Mouse (Mus musculus): ENCODE measurements around the gene Rin2. TPM values are rescaled to one million over a fixed set of nuclear protein-coding genes. Genes with fewer than 3 reads are reported as not detected.

Gene Rin2
- total and polyA plus RNA-seq, 3 experiments = 0.44 TPM; not detected in 2

DNA sequence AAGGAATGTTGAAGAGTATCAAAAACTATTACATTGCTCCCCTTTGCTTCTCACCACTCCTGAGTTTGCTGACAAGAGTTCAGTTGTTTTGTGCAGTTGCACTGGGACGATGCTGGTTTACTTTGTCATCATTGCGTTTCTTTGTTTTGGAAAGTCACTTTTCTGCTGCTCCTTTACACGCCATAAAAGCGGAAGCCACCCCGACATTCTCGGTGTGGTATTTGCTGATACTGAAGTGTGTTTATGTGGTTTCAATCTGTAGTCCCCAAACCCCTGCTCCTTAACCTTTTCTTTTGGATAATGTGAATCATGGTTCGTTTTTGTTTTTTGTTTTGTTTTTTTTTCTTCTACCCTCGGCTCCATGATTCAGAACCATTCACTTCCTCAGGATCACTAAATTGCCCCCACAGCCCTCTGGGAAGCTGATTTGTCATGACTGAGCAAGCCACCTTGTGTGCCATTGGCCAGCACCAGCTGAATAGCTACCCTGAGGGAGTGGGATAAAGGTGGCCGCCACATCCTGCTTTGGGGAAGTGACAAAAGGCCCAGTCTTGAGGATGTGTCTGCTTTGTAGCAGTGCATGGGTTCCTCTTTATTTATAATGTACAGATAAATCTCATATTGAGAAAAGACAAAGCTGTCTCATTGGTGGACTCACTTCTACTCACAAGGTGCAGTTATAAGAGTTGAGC is 55.3 kb downstream of the Rin2 start:
- H3K27me3 ChIP-seq (ENCODE audit: insufficient read depth, low read length) = no peaks in the 10 kb centered on the region
- no peaks in the 10 kb centered on the region for H3K36me3 ChIP-seq (replicated peaks)
- H3K9me3 ChIP-seq (replicated peaks) = peaks cover 19% of the 10 kb centered on the region
- ATAC-seq (ENCODE audit: extremely low read depth, insufficient number of reproducible peaks, low FRiP score, poor library complexity, severe bottlenecking) (no peak), DNase-seq (ENCODE audit: low spot score) (no peak)
- H3K4me1 ChIP-seq (ENCODE audit: insufficient read depth, low read depth, low read length) = no peaks in the 10 kb centered on the region
- no peak overlapping the region for H3K4me3 ChIP-seq (ENCODE audit: low read depth, low read length)
- TF ChIP-seq TAL1 (conservative IDR thresholded peaks at IDR 0.05; ENCODE audit: low read depth, low read length) = no peak
- no peak for TF ChIP-seq CTCF (IDR thresholded peaks at IDR 0.05; ENCODE audit: low read depth, low read length)
- no peak for TF ChIP-seq GATA2 (IDR thresholded peaks at IDR 0.05; ENCODE audit: borderline replicate concordance, low read depth, low read length)
- no peak for TF ChIP-seq GATA1 (IDR thresholded peaks at IDR 0.05; ENCODE audit: borderline replicate concordance, low read length)
- TF ChIP-seq POLR2AphosphoS5 (IDR thresholded peaks at IDR 0.05; ENCODE audit: insufficient replicate concordance, low read depth, low read length) = no peak

- Histone ChIP-seq H3K4me1 (ENCODE audit: insufficient read depth, low read depth, low read length) (no peaks in the 10 kb centered on the region), H3K36me3 (replicated peaks) (no peaks in the 10 kb centered on the region), H3K4me3 (ENCODE audit: low read depth, low read length) (no peak overlapping the region), H3K27me3 (ENCODE audit: insufficient read depth, low read length) (no peaks in the 10 kb centered on the region), H3K9me3 (replicated peaks) (peaks cover 21% of the 10 kb centered on the region)
- TF ChIP-seq GATA1 (IDR thresholded peaks at IDR 0.05; ENCODE audit: borderline replicate concordance, low read length) (no peak), POLR2AphosphoS5 (IDR thresholded peaks at IDR 0.05; ENCODE audit: insufficient replicate concordance, low read depth, low read length) (no peak), TAL1 (conservative IDR thresholded peaks at IDR 0.05; ENCODE audit: low read depth, low read length) (no peak), CTCF (IDR thresholded peaks at IDR 0.05; ENCODE audit: low read depth, low read length) (no peak), GATA2 (IDR thresholded peaks at IDR 0.05; ENCODE audit: borderline replicate concordance, low read depth, low read length) (no peak)
- DNase-seq (ENCODE audit: low spot score) = no peak
- ATAC-seq (ENCODE audit: extremely low read depth, insufficient number of reproducible peaks, low FRiP score, poor library complexity, severe bottlenecking) = no peak
Measured at GRCm38 (mm10) chr2:145730905-145731304, 55.9 kb downstream of the Rin2 start.

DNA sequence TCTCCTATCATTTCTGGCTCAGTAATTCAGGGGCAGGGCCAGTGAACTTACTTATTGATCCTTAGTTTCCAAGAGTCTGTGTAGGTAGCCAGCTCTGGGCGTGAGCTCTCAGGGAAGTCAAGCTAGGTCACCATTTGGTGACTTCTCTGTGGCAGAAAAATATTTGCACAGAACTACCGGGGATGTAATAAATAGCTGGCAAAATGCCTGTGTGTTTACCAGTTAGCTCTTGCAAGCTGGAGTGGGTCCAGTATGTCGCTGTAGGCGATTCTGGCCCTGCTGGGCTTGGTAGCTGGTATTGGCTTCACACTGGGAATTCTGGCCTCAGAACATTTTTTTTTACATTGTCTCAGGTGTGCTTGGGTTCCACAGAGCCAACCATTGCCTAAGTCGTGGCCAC is 60.1 kb downstream of the Rin2 start:
- no peak for TF ChIP-seq GATA1 (IDR thresholded peaks at IDR 0.05; ENCODE audit: borderline replicate concordance, low read length)
- TF ChIP-seq POLR2AphosphoS5 (IDR thresholded peaks at IDR 0.05; ENCODE audit: insufficient replicate concordance, low read depth, low read length) = no peak
- TF ChIP-seq TAL1 (conservative IDR thresholded peaks at IDR 0.05; ENCODE audit: low read depth, low read length) = no peak
- TF ChIP-seq CTCF (IDR thresholded peaks at IDR 0.05; ENCODE audit: low read depth, low read length) = no peak
- TF ChIP-seq GATA2 (IDR thresholded peaks at IDR 0.05; ENCODE audit: borderline replicate concordance, low read depth, low read length) = no peak

DNA sequence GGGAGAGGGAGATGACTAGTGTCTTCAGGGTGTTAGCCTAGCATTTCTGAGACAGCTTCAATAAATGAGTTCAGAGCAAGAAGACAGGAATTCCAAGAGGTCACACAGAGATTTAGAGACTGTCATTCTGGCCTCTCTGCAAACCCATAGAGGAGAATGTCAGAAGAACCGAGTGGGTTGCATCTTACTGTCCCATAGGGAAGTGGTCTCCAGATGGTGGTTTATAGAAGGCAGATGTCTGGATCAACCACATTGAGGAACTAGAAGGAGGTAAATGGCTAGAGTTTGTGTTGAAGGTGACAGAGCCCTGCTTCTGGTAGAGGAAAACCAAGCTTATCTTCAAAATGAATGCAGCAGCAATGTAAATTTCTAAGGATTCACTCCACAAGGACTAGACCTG is 61.5 kb downstream of the Rin2 start:
- DNase-seq (ENCODE audit: low spot score) (no peak), ATAC-seq (ENCODE audit: extremely low read depth, insufficient number of reproducible peaks, low FRiP score, poor library complexity, severe bottlenecking) (no peak)
- peaks cover 37% of the 10 kb centered on the region for H3K9me3 ChIP-seq (replicated peaks)
- no peak overlapping the region for H3K4me3 ChIP-seq (ENCODE audit: low read depth, low read length)
- H3K4me1 ChIP-seq (ENCODE audit: insufficient read depth, low read depth, low read length) = no peaks in the 10 kb centered on the region
- no peaks in the 10 kb centered on the region for H3K27me3 ChIP-seq (ENCODE audit: insufficient read depth, low read length)
- no peak for TF ChIP-seq GATA1 (IDR thresholded peaks at IDR 0.05; ENCODE audit: borderline replicate concordance, low read length)
- no peak for TF ChIP-seq POLR2AphosphoS5 (IDR thresholded peaks at IDR 0.05; ENCODE audit: insufficient replicate concordance, low read depth, low read length)
- no peak for TF ChIP-seq CTCF (IDR thresholded peaks at IDR 0.05; ENCODE audit: low read depth, low read length)
- no peak for TF ChIP-seq GATA2 (IDR thresholded peaks at IDR 0.05; ENCODE audit: borderline replicate concordance, low read depth, low read length)
- no peak for TF ChIP-seq TAL1 (conservative IDR thresholded peaks at IDR 0.05; ENCODE audit: low read depth, low read length)
- H3K36me3 ChIP-seq (replicated peaks) = no peaks in the 10 kb centered on the region

More for the DNA sequence above, 60.1 kb downstream of the Rin2 start:
- no peaks in the 10 kb centered on the region for H3K36me3 ChIP-seq (replicated peaks)
- DNase-seq (ENCODE audit: low spot score) (no peak), ATAC-seq (ENCODE audit: extremely low read depth, insufficient number of reproducible peaks, low FRiP score, poor library complexity, severe bottlenecking) (no peak)
- no peak overlapping the region for H3K4me3 ChIP-seq (ENCODE audit: low read depth, low read length)
- no peaks in the 10 kb centered on the region for H3K27me3 ChIP-seq (ENCODE audit: insufficient read depth, low read length)
- H3K4me1 ChIP-seq (ENCODE audit: insufficient read depth, low read depth, low read length) = no peaks in the 10 kb centered on the region
- peaks cover 26% of the 10 kb centered on the region for H3K9me3 ChIP-seq (replicated peaks)

DNA sequence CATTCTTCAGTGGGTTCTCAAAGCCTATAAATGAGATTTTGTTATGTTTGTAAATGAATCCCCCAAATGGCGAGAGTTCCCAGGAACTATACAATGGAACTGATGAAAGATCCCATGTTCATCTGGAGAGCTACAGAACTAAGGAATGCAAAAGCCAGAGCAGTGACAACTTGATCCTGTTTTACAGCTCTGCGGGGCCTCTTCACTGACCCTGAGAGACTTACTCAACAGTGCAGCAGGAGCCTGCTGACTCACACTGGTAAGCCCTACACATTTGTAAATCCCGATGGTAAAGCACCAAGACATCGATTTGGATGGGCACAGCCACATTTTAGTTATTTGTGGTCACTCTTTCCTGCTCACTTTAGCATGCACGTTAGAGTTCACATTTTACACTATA is 62.2 kb downstream of the Rin2 start:
- H3K27me3 ChIP-seq (ENCODE audit: insufficient read depth, low read length) = no peaks in the 10 kb centered on the region
- DNase-seq (ENCODE audit: low spot score) = no peak
- no peaks in the 10 kb centered on the region for H3K36me3 ChIP-seq (replicated peaks)
- no peak overlapping the region for H3K4me3 ChIP-seq (ENCODE audit: low read depth, low read length)
- peaks cover 40% of the 10 kb centered on the region for H3K9me3 ChIP-seq (replicated peaks)
- H3K4me1 ChIP-seq (ENCODE audit: insufficient read depth, low read depth, low read length) = no peaks in the 10 kb centered on the region
- TF ChIP-seq POLR2AphosphoS5 (IDR thresholded peaks at IDR 0.05; ENCODE audit: insufficient replicate concordance, low read depth, low read length) (no peak), GATA1 (IDR thresholded peaks at IDR 0.05; ENCODE audit: borderline replicate concordance, low read length) (no peak), GATA2 (IDR thresholded peaks at IDR 0.05; ENCODE audit: borderline replicate concordance, low read depth, low read length) (no peak), CTCF (IDR thresholded peaks at IDR 0.05; ENCODE audit: low read depth, low read length) (no peak), TAL1 (conservative IDR thresholded peaks at IDR 0.05; ENCODE audit: low read depth, low read length) (no peak)
- no peak for ATAC-seq (ENCODE audit: extremely low read depth, insufficient number of reproducible peaks, low FRiP score, poor library complexity, severe bottlenecking)

DNA sequence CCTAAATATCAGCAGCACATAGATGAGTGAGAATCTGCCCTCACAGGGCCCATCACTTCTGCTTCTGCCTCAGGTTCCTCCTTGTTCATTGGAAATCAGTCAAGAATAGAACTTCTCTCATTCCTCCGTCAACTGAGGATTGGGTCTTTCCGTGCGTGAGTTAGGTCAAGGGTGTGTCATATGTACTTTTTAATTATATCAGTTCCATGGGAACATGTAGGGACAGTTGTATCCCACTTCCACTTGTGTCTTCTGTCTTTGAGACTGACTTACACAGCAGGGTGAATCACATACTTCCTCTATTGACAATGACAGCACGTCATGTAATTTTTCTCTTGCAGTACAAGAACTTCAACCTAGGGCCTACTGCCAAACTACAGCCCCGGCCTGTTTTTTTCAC is 65.7 kb downstream of the Rin2 start:
- Histone ChIP-seq H3K4me1 (ENCODE audit: insufficient read depth, low read depth, low read length) (no peaks in the 10 kb centered on the region), H3K4me3 (ENCODE audit: low read depth, low read length) (no peak overlapping the region), H3K36me3 (replicated peaks) (no peaks in the 10 kb centered on the region), H3K27me3 (ENCODE audit: insufficient read depth, low read length) (no peaks in the 10 kb centered on the region), H3K9me3 (replicated peaks) (peaks cover 54% of the 10 kb centered on the region)
- DNase-seq (ENCODE audit: low spot score) (no peak), ATAC-seq (ENCODE audit: extremely low read depth, insufficient number of reproducible peaks, low FRiP score, poor library complexity, severe bottlenecking) (no peak)
- TF ChIP-seq CTCF (IDR thresholded peaks at IDR 0.05; ENCODE audit: low read depth, low read length) (no peak), POLR2AphosphoS5 (IDR thresholded peaks at IDR 0.05; ENCODE audit: insufficient replicate concordance, low read depth, low read length) (no peak), GATA1 (IDR thresholded peaks at IDR 0.05; ENCODE audit: borderline replicate concordance, low read length) (no peak), GATA2 (IDR thresholded peaks at IDR 0.05; ENCODE audit: borderline replicate concordance, low read depth, low read length) (no peak), TAL1 (conservative IDR thresholded peaks at IDR 0.05; ENCODE audit: low read depth, low read length) (no peak)

Measured in G1E (cell line).